Mouse (Mus musculus): ENCODE results near the gene Eri3.

- no peak for TF ChIP-seq CTCF (IDR thresholded peaks at IDR 0.05; ENCODE audit: low read depth)
- no peak for TF ChIP-seq EP300 (optimal IDR thresholded peaks at IDR 0.05)
Observed at GRCm38 (mm10) chr4:117545448-117545847, 4.7 kb upstream of the Eri3 start.

Measured in stomach, postnatal 0 days (tissue).